Comparison of ENCODE assay signal across 9 mouse cellular contexts in genomic region chr14:105890516-105891231, GRCm38 (mm10). TPM values are rescaled to one million over a fixed set of nuclear protein-coding genes. Genes with fewer than 3 reads are reported as not detected.
A peak's percentile ranks its signal among the peaks of the same experiment; 100 is the strongest.
DNase-seq lines count a peak whose midpoint lies in the region; ATAC-seq and TF ChIP-seq lines count a peak whose summit lies in the region.
"Had no signal": no experiment of that assay in that cellular context is flagged by ENCODE, and none has a peak within 500 bp of the region (broad histone marks: within the 10 kb centered on the region; RNA-seq: fewer than 3 reads in every experiment).

No protein-coding gene starts in this region.

- H3K27me3 ChIP-seq in Patski, result no peaks in the 10 kb centered on the region
- no peaks in the 10 kb centered on the region for H3K27me3 ChIP-seq in intestine, embryonic 16.5 days (replicated peaks; ENCODE audit: control insufficient read depth, insufficient read depth, low read length)
- no peaks in the 10 kb centered on the region for H3K27me3 ChIP-seq in forebrain, embryonic 16.5 days (replicated peaks; ENCODE audit: control insufficient read depth, insufficient read depth, low read length)

- peak overlapping the region; percentile 57 for H3K27ac ChIP-seq in gastrocnemius, adult 2 months
- H3K27ac ChIP-seq in intestine, embryonic 16.5 days (ENCODE audit: low read length), result 0 out of 2 replicates have a peak overlapping the region, but pooled peaks have one; percentile 26
- no peak overlapping the region for H3K27ac ChIP-seq in forebrain, embryonic 16.5 days (ENCODE audit: low read length)

- intact Hi-C loops in gastrocnemius, adult 2 months (cut with DNase I), result loop anchor here (5.0 to 10.0 kb wide), 4 partner anchors 213 to 716 kb away; partner anchors contain the start of gene Rbm26

- peaks cover 8% of the 10 kb centered on the region; the same call in 1 of the 2 replicates for H3K36me3 ChIP-seq in intestine, embryonic 16.5 days (ENCODE audit: control insufficient read depth, insufficient read depth, low read length)
- no peaks in the 10 kb centered on the region for H3K36me3 ChIP-seq in forebrain, embryonic 16.5 days (ENCODE audit: control insufficient read depth, insufficient read depth)

- H3K4me3 ChIP-seq in gastrocnemius, adult 2 months, result peak overlapping the region; percentile 0; the same call in 1 of the 2 replicates
- no peak overlapping the region for H3K4me3 ChIP-seq in intestine, embryonic 16.5 days (ENCODE audit: low read length)
- H3K4me3 ChIP-seq in forebrain, embryonic 16.5 days (replicated peaks; ENCODE audit: low read length), result no peak overlapping the region

- 32% methylated on average over 5 of the region's 5 CpGs for WGBS in intestine, embryonic 16.5 days
- WGBS in forebrain, embryonic 16.5 days, result 57% methylated on average over 5 of the region's 5 CpGs

- CTCF ChIA-PET in Patski (lab: Charles Lee), result interaction anchor here (0.9 to 1.8 kb wide), 5 partner anchors 18 to 87 kb away, joined by 3 to 4 read pairs (median 3); no protein-coding TSS in a partner anchor

- peaks cover 18% of the 10 kb centered on the region for H3K4me1 ChIP-seq in intestine, embryonic 16.5 days (ENCODE audit: control insufficient read depth, insufficient read depth, low read length)
- H3K4me1 ChIP-seq in forebrain, embryonic 16.5 days (replicated peaks; ENCODE audit: control insufficient read depth, insufficient read depth, low read length), result peaks cover 18% of the 10 kb centered on the region

- no peaks in the 10 kb centered on the region for H3K9me3 ChIP-seq in intestine, embryonic 16.5 days (ENCODE audit: control insufficient read depth, low read length)
- H3K9me3 ChIP-seq in forebrain, embryonic 16.5 days (ENCODE audit: control insufficient read depth, low read length), result no peaks in the 10 kb centered on the region

- ATAC-seq in Patski, result peak; percentile 29
- no peak for ATAC-seq in intestine, embryonic 16.5 days
- no peak for ATAC-seq in forebrain, embryonic 16.5 days

- POLR2A ChIA-PET in Patski (lab: Charles Lee), result interaction anchor here (0.5 to 0.7 kb wide), 2 partner anchors 293 to 352 kb away, joined by 4 read pairs; no protein-coding TSS in a partner anchor

- H3K4me2 ChIP-seq in intestine, embryonic 16.5 days (ENCODE audit: low read depth, low read length), result no peak overlapping the region
- no peak overlapping the region for H3K4me2 ChIP-seq in forebrain, embryonic 16.5 days (ENCODE audit: low read length)

- DNase-seq in gastrocnemius, adult 2 months, result no peak
- no peak for DNase-seq in gastrocnemius, adult 18-20 months (ENCODE audit: low spot score)
- peak; percentile 37 for DNase-seq in kidney, postnatal 14 days
- no peak for DNase-seq in kidney, postnatal 10 days
- DNase-seq in Patski (ENCODE audit: low read depth, low spot score), result no peak
- DNase-seq in thymus, postnatal 14 days, result no peak
- DNase-seq: gastrocnemius, postnatal 25 days had no signal

- H3K9ac ChIP-seq in intestine, embryonic 16.5 days (ENCODE audit: low read depth, low read length), result no peak overlapping the region
- no peak overlapping the region for H3K9ac ChIP-seq in forebrain, embryonic 16.5 days (replicated peaks; ENCODE audit: low read depth, low read length)

- TF ChIP-seq CTCF in gastrocnemius, adult 2 months (IDR thresholded peaks at IDR 0.05), result no peak
- no peak for TF ChIP-seq CTCF in Patski (IDR thresholded peaks at IDR 0.05)

- in situ Hi-C loops in Patski (cut with MboI; ENCODE audit: low pct_unique_long_range_greater_than_20kb), result loop anchor here (5.0 kb wide), 5 partner anchors 68 to 418 kb away; no protein-coding TSS in a partner anchor

RNA-seq across cellular contexts. Expression of gene Spry2, which starts 5.9 kb away (rescaled TPM):
- 10 to 100 TPM; 16.8 to 21.8 TPM for total RNA-seq in gastrocnemius, adult 2 months (2021)
- 10 to 100 TPM; 13.5 to 19.3 TPM for total RNA-seq in gastrocnemius, adult 18-20 months (2021)
- 42.2 TPM for polyA plus RNA-seq in Patski (2021)
- 29.4 and 35.5 TPM in 2 replicates for polyA plus RNA-seq in intestine, embryonic 16.5 days (2015; fragmentation: Nextera tagmentation; extraction: Ambion mirVana)
- 29.6 and 39.0 TPM in 2 replicates for polyA plus RNA-seq in forebrain, embryonic 16.5 days (2015; fragmentation: Nextera tagmentation; extraction: Ambion mirVana)
